Mouse (Mus musculus): ENCODE measurements around the gene Gm595. TPM values are rescaled to one million over a fixed set of nuclear protein-coding genes. Genes with fewer than 3 reads are reported as not detected.

The Gm595 gene
- polyA plus RNA-seq (2014; fragmentation: Nextera tagmentation; extraction: Ambion mirVana), result not detected in 2 replicates

DNA sequence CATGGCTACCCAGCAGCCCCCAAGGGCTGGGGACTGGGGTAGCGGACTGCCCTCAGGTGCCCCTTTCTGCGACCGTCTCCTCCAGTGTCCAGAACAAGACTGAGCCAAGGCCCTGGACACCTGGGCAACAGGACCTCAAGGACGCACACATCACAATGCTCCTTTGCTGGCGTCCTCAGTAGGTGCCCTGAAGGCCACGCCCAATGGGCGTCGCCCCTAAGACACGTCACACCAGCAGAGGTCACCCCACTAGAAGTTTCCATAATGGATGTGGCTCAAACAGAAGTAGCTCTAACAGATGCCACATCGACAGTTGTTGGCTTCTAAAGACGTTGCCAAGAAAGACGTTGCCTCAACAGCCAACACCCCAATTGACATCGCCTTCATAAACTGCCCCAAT is at the start of gene Gm595:
TSS of gene Gm595 (minus strand) at position 101 of the 400 bp plus-strand sequence.
- ATAC-seq (replicated peaks; ENCODE audit: insufficient number of reproducible peaks, low FRiP score, low TSS enrichment), result no peak

DNA sequence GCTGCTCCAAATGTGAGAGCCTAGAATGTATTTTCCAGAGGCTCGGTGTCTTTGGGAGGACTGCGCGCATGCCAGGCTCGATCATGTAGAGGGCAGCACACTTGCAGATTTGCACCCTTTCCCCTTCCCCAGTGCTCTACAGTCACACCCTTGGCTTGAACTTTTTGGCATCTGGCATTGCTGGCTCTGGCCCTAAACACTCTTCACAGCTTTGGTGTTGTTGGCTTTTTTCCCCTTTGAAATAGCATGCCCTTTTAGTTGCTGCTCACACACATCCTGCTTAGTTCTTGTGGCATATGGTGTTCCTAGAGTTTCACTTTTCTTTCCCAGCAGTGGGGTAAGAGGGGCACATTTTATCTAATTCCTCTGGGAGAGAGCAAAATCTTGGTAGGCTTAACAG is 30.9 kb upstream of the Gm595 start:
- Histone ChIP-seq H3K27me3 (ENCODE audit: control insufficient read depth, insufficient read depth, low read length) (no peaks in the 10 kb centered on the region), H3K4me3 (ENCODE audit: low read depth, low read length) (no peak overlapping the region), H3K9ac (ENCODE audit: low read depth, low read length) (no peak overlapping the region), H3K27ac (ENCODE audit: low read depth, low read length) (no peak overlapping the region), H3K9me3 (replicated peaks; ENCODE audit: control insufficient read depth, low read length) (no peaks in the 10 kb centered on the region), H3K4me1 (ENCODE audit: control insufficient read depth, insufficient read depth, low read length) (no peaks in the 10 kb centered on the region), H3K36me3 (ENCODE audit: control insufficient read depth, insufficient read depth, low read length) (no peaks in the 10 kb centered on the region), H3K4me2 (no peak overlapping the region)
- 83% methylated on average over 4 of the region's 4 CpGs for WGBS (ENCODE audit: insufficient replicate concordance)
- no peak for ATAC-seq (replicated peaks; ENCODE audit: insufficient number of reproducible peaks, low FRiP score, low TSS enrichment)

More for the DNA sequence above, at the start of gene Gm595:
- 81% methylated on average over 13 of the region's 13 CpGs for WGBS (ENCODE audit: insufficient replicate concordance)
- Histone ChIP-seq H3K27ac (ENCODE audit: low read depth, low read length) (no peak within 1 kb of the TSS), H3K4me2 (no peak within 1 kb of the TSS), H3K4me3 (ENCODE audit: low read depth, low read length) (no peak within 1 kb of the TSS), H3K27me3 (ENCODE audit: control insufficient read depth, insufficient read depth, low read length) (no peaks in the 10 kb centered on the region), H3K9ac (ENCODE audit: low read depth, low read length) (no peak within 1 kb of the TSS), H3K9me3 (replicated peaks; ENCODE audit: control insufficient read depth, low read length) (no peaks in the 10 kb centered on the region), H3K4me1 (ENCODE audit: control insufficient read depth, insufficient read depth, low read length) (no peaks in the 10 kb centered on the region), H3K36me3 (ENCODE audit: control insufficient read depth, insufficient read depth, low read length) (no peaks in the 10 kb centered on the region)

- Histone ChIP-seq H3K36me3 (ENCODE audit: control insufficient read depth, insufficient read depth, low read length) (no peaks in the 10 kb centered on the region), H3K27ac (ENCODE audit: low read depth, low read length) (no peak overlapping the region), H3K4me1 (ENCODE audit: control insufficient read depth, insufficient read depth, low read length) (no peaks in the 10 kb centered on the region), H3K4me3 (ENCODE audit: low read depth, low read length) (no peak overlapping the region), H3K9ac (ENCODE audit: low read depth, low read length) (no peak overlapping the region), H3K9me3 (replicated peaks; ENCODE audit: control insufficient read depth, low read length) (no peaks in the 10 kb centered on the region), H3K4me2 (no peak overlapping the region), H3K27me3 (ENCODE audit: control insufficient read depth, insufficient read depth, low read length) (no peaks in the 10 kb centered on the region)
- no peak for ATAC-seq (replicated peaks; ENCODE audit: insufficient number of reproducible peaks, low FRiP score, low TSS enrichment)
- WGBS (ENCODE audit: insufficient replicate concordance), result 70% methylated on average over 3 of the region's 3 CpGs
Observed at GRCm38 (mm10) chrX:48903744-48904143, 26.2 kb upstream of the Gm595 start.

GRCm38 (mm10) chrX:48899555-48899954 is 22.0 kb upstream of the Gm595 start:
- Histone ChIP-seq H3K9ac (ENCODE audit: low read depth, low read length) (no peak overlapping the region), H3K4me3 (ENCODE audit: low read depth, low read length) (no peak overlapping the region), H3K36me3 (ENCODE audit: control insufficient read depth, insufficient read depth, low read length) (no peaks in the 10 kb centered on the region), H3K27me3 (ENCODE audit: control insufficient read depth, insufficient read depth, low read length) (no peaks in the 10 kb centered on the region), H3K9me3 (replicated peaks; ENCODE audit: control insufficient read depth, low read length) (no peaks in the 10 kb centered on the region), H3K4me2 (no peak overlapping the region), H3K4me1 (ENCODE audit: control insufficient read depth, insufficient read depth, low read length) (no peaks in the 10 kb centered on the region), H3K27ac (ENCODE audit: low read depth, low read length) (no peak overlapping the region)
- ATAC-seq (replicated peaks; ENCODE audit: insufficient number of reproducible peaks, low FRiP score, low TSS enrichment), result no peak
- WGBS (ENCODE audit: insufficient replicate concordance), result 50% methylated on average over 5 of the region's 5 CpGs

- H3K4me3 ChIP-seq (ENCODE audit: low read depth, low read length), result no peak overlapping the region
- ATAC-seq (replicated peaks; ENCODE audit: insufficient number of reproducible peaks, low FRiP score, low TSS enrichment), result no peak
- 61% methylated on average over 6 of the region's 6 CpGs for WGBS (ENCODE audit: insufficient replicate concordance)
- H3K27me3 ChIP-seq (ENCODE audit: control insufficient read depth, insufficient read depth, low read length), result no peaks in the 10 kb centered on the region
- H3K4me2 ChIP-seq, result no peak overlapping the region
- H3K27ac ChIP-seq (ENCODE audit: low read depth, low read length), result no peak overlapping the region
- H3K9me3 ChIP-seq (replicated peaks; ENCODE audit: control insufficient read depth, low read length), result no peaks in the 10 kb centered on the region
- H3K9ac ChIP-seq (ENCODE audit: low read depth, low read length), result no peak overlapping the region
- H3K4me1 ChIP-seq (ENCODE audit: control insufficient read depth, insufficient read depth, low read length), result no peaks in the 10 kb centered on the region
- no peaks in the 10 kb centered on the region for H3K36me3 ChIP-seq (ENCODE audit: control insufficient read depth, insufficient read depth, low read length)
Observed at GRCm38 (mm10) chrX:48896803-48897202, 19.3 kb upstream of the Gm595 start.

DNA sequence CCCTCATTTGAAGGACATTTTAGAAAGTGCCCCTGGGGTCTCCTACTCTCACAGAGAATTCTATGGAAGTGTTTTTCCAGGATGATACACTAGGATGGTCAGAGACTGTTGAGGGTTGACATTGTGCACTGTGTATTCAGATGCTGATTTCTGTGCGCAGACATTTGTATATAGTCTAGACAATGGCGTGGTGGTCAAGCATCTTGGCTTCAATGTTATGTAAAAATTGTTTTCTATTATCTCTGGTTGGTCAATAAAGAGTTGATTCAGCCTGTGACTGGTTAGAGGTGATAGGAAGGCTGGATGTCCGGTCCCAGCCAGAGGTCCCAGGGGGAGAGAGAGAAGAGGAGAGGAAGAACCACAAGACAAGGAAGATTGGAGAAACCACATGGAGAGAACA is 16.4 kb upstream of the Gm595 start:
- no peaks in the 10 kb centered on the region for H3K36me3 ChIP-seq (ENCODE audit: control insufficient read depth, insufficient read depth, low read length)
- no peak overlapping the region for H3K4me3 ChIP-seq (ENCODE audit: low read depth, low read length)
- H3K9me3 ChIP-seq (replicated peaks; ENCODE audit: control insufficient read depth, low read length), result no peaks in the 10 kb centered on the region
- no peak overlapping the region for H3K4me2 ChIP-seq
- no peak overlapping the region for H3K27ac ChIP-seq (ENCODE audit: low read depth, low read length)
- H3K27me3 ChIP-seq (ENCODE audit: control insufficient read depth, insufficient read depth, low read length), result no peaks in the 10 kb centered on the region
- 68% methylated on average over 3 of the region's 3 CpGs for WGBS (ENCODE audit: insufficient replicate concordance)
- H3K4me1 ChIP-seq (ENCODE audit: control insufficient read depth, insufficient read depth, low read length), result no peaks in the 10 kb centered on the region
- no peak for ATAC-seq (replicated peaks; ENCODE audit: insufficient number of reproducible peaks, low FRiP score, low TSS enrichment)
- no peak overlapping the region for H3K9ac ChIP-seq (ENCODE audit: low read depth, low read length)

- Histone ChIP-seq H3K36me3 (ENCODE audit: control insufficient read depth, insufficient read depth, low read length) (no peaks in the 10 kb centered on the region), H3K4me3 (ENCODE audit: low read depth, low read length) (no peak overlapping the region), H3K9me3 (replicated peaks; ENCODE audit: control insufficient read depth, low read length) (no peaks in the 10 kb centered on the region), H3K4me1 (ENCODE audit: control insufficient read depth, insufficient read depth, low read length) (no peaks in the 10 kb centered on the region), H3K27ac (ENCODE audit: low read depth, low read length) (no peak overlapping the region), H3K4me2 (no peak overlapping the region), H3K9ac (ENCODE audit: low read depth, low read length) (no peak overlapping the region), H3K27me3 (ENCODE audit: control insufficient read depth, insufficient read depth, low read length) (no peaks in the 10 kb centered on the region)
- WGBS (ENCODE audit: insufficient replicate concordance), result 77% methylated on average over 9 of the region's 9 CpGs
- no peak for ATAC-seq (replicated peaks; ENCODE audit: insufficient number of reproducible peaks, low FRiP score, low TSS enrichment)
Observed at GRCm38 (mm10) chrX:48890259-48890658, 12.7 kb upstream of the Gm595 start.

- Histone ChIP-seq H3K4me2 (no peak overlapping the region), H3K4me1 (ENCODE audit: control insufficient read depth, insufficient read depth, low read length) (no peaks in the 10 kb centered on the region), H3K9ac (ENCODE audit: low read depth, low read length) (no peak overlapping the region), H3K27me3 (ENCODE audit: control insufficient read depth, insufficient read depth, low read length) (no peaks in the 10 kb centered on the region), H3K9me3 (replicated peaks; ENCODE audit: control insufficient read depth, low read length) (no peaks in the 10 kb centered on the region), H3K27ac (ENCODE audit: low read depth, low read length) (no peak overlapping the region), H3K4me3 (ENCODE audit: low read depth, low read length) (no peak overlapping the region), H3K36me3 (ENCODE audit: control insufficient read depth, insufficient read depth, low read length) (no peaks in the 10 kb centered on the region)
- ATAC-seq (replicated peaks; ENCODE audit: insufficient number of reproducible peaks, low FRiP score, low TSS enrichment), result no peak
- 79% methylated on average over 5 of the region's 5 CpGs for WGBS (ENCODE audit: insufficient replicate concordance)
Observed at GRCm38 (mm10) chrX:48884615-48885014, 7.1 kb upstream of the Gm595 start.

All from heart, embryonic 11.5 days (tissue).